Mouse (Mus musculus): Measurements from ENCODE around the gene Tsr3.

DNA sequence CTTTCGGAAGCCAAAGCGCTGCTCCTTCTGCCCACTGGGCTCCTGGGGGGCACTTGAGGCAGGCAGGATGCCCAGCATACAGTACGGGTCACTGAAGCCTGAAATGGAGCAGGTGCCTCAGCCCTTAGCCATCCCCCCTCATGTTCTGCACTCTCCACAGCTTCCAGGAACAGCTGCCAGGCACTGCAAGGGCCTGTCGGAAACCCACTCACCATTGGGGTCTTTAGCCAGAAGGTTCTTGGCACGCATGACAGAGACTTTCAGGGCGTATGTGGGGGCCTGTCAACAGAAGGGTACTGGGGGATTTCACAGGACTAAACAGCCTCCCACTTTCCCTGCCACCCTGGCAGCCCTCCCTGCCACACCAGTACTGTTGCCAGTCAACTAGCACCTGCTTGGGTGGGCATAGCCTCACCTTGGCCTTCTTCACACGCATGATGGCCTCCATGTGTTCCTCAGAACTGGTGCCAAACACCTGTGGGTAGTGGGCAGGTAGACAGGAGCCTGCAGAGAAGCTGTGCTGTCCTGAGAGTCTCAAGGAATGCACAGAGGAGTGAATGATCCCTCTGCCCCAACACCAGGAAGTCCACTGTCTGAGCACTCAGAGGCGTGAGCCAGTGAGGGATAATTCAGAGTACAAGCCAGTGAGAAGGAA, 10.3 kb downstream of the Tsr3 start:
- TF ChIP-seq CTCF (IDR thresholded peaks at IDR 0.05; ENCODE audit: low read depth, low read length) (no peak), EP300 (IDR thresholded peaks at IDR 0.05; ENCODE audit: insufficient read depth, low read depth, low read length) (no peak), POLR2A (IDR thresholded peaks at IDR 0.05; ENCODE audit: insufficient read depth, low read length) (no peak)
